Mouse (Mus musculus): ENCODE results near the gene Tes. TPM values are rescaled to one million over a fixed set of nuclear protein-coding genes. Genes with fewer than 3 reads are reported as not detected.

Tes gene
- polyA plus RNA-seq, 1 experiment from 2014 or later = 104 TPM

- no peak for TF ChIP-seq CTCF (IDR thresholded peaks at IDR 0.05)
- DNase-seq (ENCODE audit: low read depth, low spot score) (no peak), ATAC-seq (peak; percentile 28)
- ChIA-PET CTCF (interaction anchor here (1.0 to 1.6 kb wide), 4 partner anchors 9 to 82 kb away, joined by 3 to 8 read pairs (median 4); no protein-coding TSS in a partner anchor), POLR2A (no interaction called here)
- H3K27me3 ChIP-seq = no peaks in the 10 kb centered on the region
- in situ Hi-C loops (cut with MboI; ENCODE audit: low pct_unique_long_range_greater_than_20kb) = no loop called here
Observed at GRCm38 (mm10) chr6:17077270-17077669, 12.3 kb downstream of the Tes start.

GRCm38 (mm10) chr6:17077720-17078119 lies 12.8 kb downstream of the Tes start:
- ATAC-seq (peak; percentile 85), DNase-seq (ENCODE audit: low read depth, low spot score) (peak; percentile 71)
- in situ Hi-C loops (cut with MboI; ENCODE audit: low pct_unique_long_range_greater_than_20kb) = no loop called here
- ChIA-PET POLR2A (no interaction called here), CTCF (interaction anchor here (1.0 to 1.6 kb wide), 4 partner anchors 8 to 83 kb away, joined by 3 to 8 read pairs (median 4); no protein-coding TSS in a partner anchor)
- no peak for TF ChIP-seq CTCF (IDR thresholded peaks at IDR 0.05)
- no peaks in the 10 kb centered on the region for H3K27me3 ChIP-seq

GRCm38 (mm10) chr6:17079304-17079703 lies 14.4 kb downstream of the Tes start:
- no peaks in the 10 kb centered on the region for H3K27me3 ChIP-seq
- ChIA-PET CTCF (no interaction called here), POLR2A (interaction anchor here (0.7 kb wide), 1 partner anchor 12 kb away, joined by 3 read pairs; no protein-coding TSS in a partner anchor)
- TF ChIP-seq CTCF (IDR thresholded peaks at IDR 0.05) = no peak
- DNase-seq (ENCODE audit: low read depth, low spot score) (no peak), ATAC-seq (no peak)
- in situ Hi-C loops (cut with MboI; ENCODE audit: low pct_unique_long_range_greater_than_20kb) = no loop called here

- TF ChIP-seq CTCF (IDR thresholded peaks at IDR 0.05) = no peak
- no peak for ATAC-seq
- no peaks in the 10 kb centered on the region for H3K27me3 ChIP-seq
- POLR2A ChIA-PET = no interaction called here
- DNase-seq (ENCODE audit: low read depth, low spot score) = no peak
- CTCF ChIA-PET = no interaction called here
- in situ Hi-C loops (cut with MboI; ENCODE audit: low pct_unique_long_range_greater_than_20kb) = loop anchor here (5.0 kb wide), 1 partner anchor 53 kb away; no protein-coding TSS in a partner anchor
Observed at GRCm38 (mm10) chr6:17079826-17080225, 14.9 kb downstream of the Tes start.

GRCm38 (mm10) chr6:17082238-17082637 lies 17.3 kb downstream of the Tes start:
- TF ChIP-seq CTCF (IDR thresholded peaks at IDR 0.05) = no peak
- ATAC-seq = no peak
- POLR2A ChIA-PET = no interaction called here
- CTCF ChIA-PET = interaction anchor here (1.1 to 2.0 kb wide), 2 partner anchors 26 to 53 kb away, joined by 3 to 7 read pairs; no protein-coding TSS in a partner anchor
- DNase-seq (ENCODE audit: low read depth, low spot score) = no peak
- no peaks in the 10 kb centered on the region for H3K27me3 ChIP-seq
- in situ Hi-C loops (cut with MboI; ENCODE audit: low pct_unique_long_range_greater_than_20kb) = loop anchor here (5.0 kb wide), 1 partner anchor 55 kb away; no protein-coding TSS in a partner anchor

- ATAC-seq = no peak
- DNase-seq (ENCODE audit: low read depth, low spot score) = no peak
Observed at GRCm38 (mm10) chr6:17082800-17083199, 17.9 kb downstream of the Tes start.

GRCm38 (mm10) chr6:17087485-17087884 lies 22.5 kb downstream of the Tes start:
- ATAC-seq = no peak
- peak; percentile 77 for TF ChIP-seq CTCF (IDR thresholded peaks at IDR 0.05)
- CTCF ChIA-PET = interaction anchor here (0.7 to 6.5 kb wide), 15 partner anchors 10 to 93 kb away, joined by 3 to 30 read pairs (median 8); partner anchors contain the start of gene Tes

More at GRCm38 (mm10) chr6:17082800-17083199, 17.9 kb downstream of the Tes start:
- ChIA-PET CTCF (interaction anchor here (0.8 to 2.0 kb wide), 6 partner anchors 18 to 90 kb away, joined by 3 to 7 read pairs (median 3); partner anchors contain the start of gene Tes), POLR2A (no interaction called here)
- H3K27me3 ChIP-seq = no peaks in the 10 kb centered on the region
- TF ChIP-seq CTCF (IDR thresholded peaks at IDR 0.05) = no peak
- in situ Hi-C loops (cut with MboI; ENCODE audit: low pct_unique_long_range_greater_than_20kb) = loop anchor here (5.0 kb wide), 1 partner anchor 55 kb away; no protein-coding TSS in a partner anchor

GRCm38 (mm10) chr6:17097301-17097700 lies 32.4 kb downstream of the Tes start:
- ATAC-seq (no peak), DNase-seq (ENCODE audit: low read depth, low spot score) (no peak)
- no peak for TF ChIP-seq CTCF (IDR thresholded peaks at IDR 0.05)
- in situ Hi-C loops (cut with MboI; ENCODE audit: low pct_unique_long_range_greater_than_20kb) = no loop called here
- POLR2A ChIA-PET = no interaction called here
- CTCF ChIA-PET = interaction anchor here (4.4 kb wide), 1 partner anchor 9 kb away, joined by 30 read pairs; no protein-coding TSS in a partner anchor
- H3K27me3 ChIP-seq = no peaks in the 10 kb centered on the region

More at GRCm38 (mm10) chr6:17087485-17087884, 22.5 kb downstream of the Tes start:
- H3K27me3 ChIP-seq = no peaks in the 10 kb centered on the region
- no peak for DNase-seq (ENCODE audit: low read depth, low spot score)
- in situ Hi-C loops (cut with MboI; ENCODE audit: low pct_unique_long_range_greater_than_20kb) = no loop called here
- POLR2A ChIA-PET = interaction anchor here (1.4 kb wide), 1 partner anchor 14 kb away, joined by 4 read pairs; no protein-coding TSS in a partner anchor

- in situ Hi-C loops (cut with MboI; ENCODE audit: low pct_unique_long_range_greater_than_20kb) = no loop called here
- no peak for DNase-seq (ENCODE audit: low read depth, low spot score)
Observed at GRCm38 (mm10) chr6:17098559-17098958, 33.6 kb downstream of the Tes start.

GRCm38 (mm10) chr6:17099477-17100130 lies 34.7 kb downstream of the Tes start:
- in situ Hi-C loops (cut with MboI; ENCODE audit: low pct_unique_long_range_greater_than_20kb) = no loop called here
- ATAC-seq (no peak), DNase-seq (ENCODE audit: low read depth, low spot score) (no peak)
- no peak for TF ChIP-seq CTCF (IDR thresholded peaks at IDR 0.05)
- ChIA-PET CTCF (interaction anchor here (1.0 to 4.4 kb wide), 2 partner anchors 11 to 490 kb away, joined by 4 to 30 read pairs; no protein-coding TSS in a partner anchor), POLR2A (no interaction called here)
- no peaks in the 10 kb centered on the region for H3K27me3 ChIP-seq

More at GRCm38 (mm10) chr6:17098559-17098958, 33.6 kb downstream of the Tes start:
- H3K27me3 ChIP-seq = no peaks in the 10 kb centered on the region
- no peak for TF ChIP-seq CTCF (IDR thresholded peaks at IDR 0.05)
- ChIA-PET CTCF (interaction anchor here (1.0 to 4.4 kb wide), 2 partner anchors 10 to 491 kb away, joined by 4 to 30 read pairs; no protein-coding TSS in a partner anchor), POLR2A (no interaction called here)
- no peak for ATAC-seq

- peak; percentile 80 for TF ChIP-seq CTCF (IDR thresholded peaks at IDR 0.05)
- DNase-seq (ENCODE audit: low read depth, low spot score) (no peak), ATAC-seq (no peak)
- CTCF ChIA-PET = interaction anchor here (0.7 to 2.2 kb wide), 9 partner anchors 13 to 492 kb away, joined by 3 to 25 read pairs (median 4); partner anchors contain the start of gene Cav1
- no peaks in the 10 kb centered on the region for H3K27me3 ChIP-seq
- POLR2A ChIA-PET = no interaction called here
- in situ Hi-C loops (cut with MboI; ENCODE audit: low pct_unique_long_range_greater_than_20kb) = loop anchor here (5.0 kb wide), 4 partner anchors 102 to 487 kb away; no protein-coding TSS in a partner anchor
Observed at GRCm38 (mm10) chr6:17105714-17106113, 40.8 kb downstream of the Tes start.

All from Patski (cell line).